Mouse (Mus musculus): ENCODE results near the gene Hexa. TPM values are rescaled to one million over a fixed set of nuclear protein-coding genes. Genes with fewer than 3 reads are reported as not detected.

The Hexa gene
- 10 to 100 TPM; 49.6 to 54.9 TPM for total RNA-seq (2021)
- long read RNA-seq, experiment 1, transcript Hexa-201 (14 exons, 1,996 nt) = major isoform, 48 of 55 reads
- long read RNA-seq, experiment 1, partial matches to known transcripts = 3 of 55 reads
- long read RNA-seq, experiment 1, other reads (novel, unspliced or antisense) = 4 of 55 reads
- long read RNA-seq, experiment 2, transcript Hexa-201 (14 exons, 1,996 nt) = major isoform, 36 of 42 reads
- long read RNA-seq, experiment 2, partial matches to known transcripts = 5 of 42 reads
- long read RNA-seq, experiment 2, other reads (novel, unspliced or antisense) = 1 of 42 reads

DNA sequence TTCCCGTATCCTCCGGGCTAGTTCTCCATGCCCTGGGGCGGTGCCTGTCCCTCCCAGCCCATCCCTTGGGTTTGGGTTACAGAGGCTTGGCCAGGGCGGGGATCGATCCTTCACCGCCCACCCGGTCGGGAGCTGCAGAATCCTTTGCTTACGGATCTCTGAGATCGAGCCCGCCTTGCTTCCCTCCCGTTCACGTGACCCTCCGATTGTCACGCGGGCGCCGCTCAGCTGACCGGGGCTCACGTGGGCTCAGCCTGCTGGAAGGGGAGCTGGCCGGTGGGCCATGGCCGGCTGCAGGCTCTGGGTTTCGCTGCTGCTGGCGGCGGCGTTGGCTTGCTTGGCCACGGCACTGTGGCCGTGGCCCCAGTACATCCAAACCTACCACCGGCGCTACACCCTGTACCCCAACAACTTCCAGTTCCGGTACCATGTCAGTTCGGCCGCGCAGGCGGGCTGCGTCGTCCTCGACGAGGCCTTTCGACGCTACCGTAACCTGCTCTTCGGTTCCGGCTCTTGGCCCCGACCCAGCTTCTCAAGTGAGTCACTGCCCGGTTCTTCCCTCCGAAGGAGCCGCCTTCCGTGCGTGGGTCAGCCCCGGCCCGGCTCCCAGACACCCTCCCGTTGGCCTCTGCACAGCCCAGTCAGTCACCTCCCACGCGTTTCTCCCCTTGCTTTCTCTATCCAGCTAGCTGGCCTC, at the start of gene Hexa, which contains the start of gene Tmem202:
Hexa (plus strand) TSS at position 100 of the 697 bp plus-strand sequence.
Tmem202 (minus strand) TSS at position 407 of the 697 bp plus-strand sequence.
- DNase-seq = peak; percentile 86 to 89

DNA sequence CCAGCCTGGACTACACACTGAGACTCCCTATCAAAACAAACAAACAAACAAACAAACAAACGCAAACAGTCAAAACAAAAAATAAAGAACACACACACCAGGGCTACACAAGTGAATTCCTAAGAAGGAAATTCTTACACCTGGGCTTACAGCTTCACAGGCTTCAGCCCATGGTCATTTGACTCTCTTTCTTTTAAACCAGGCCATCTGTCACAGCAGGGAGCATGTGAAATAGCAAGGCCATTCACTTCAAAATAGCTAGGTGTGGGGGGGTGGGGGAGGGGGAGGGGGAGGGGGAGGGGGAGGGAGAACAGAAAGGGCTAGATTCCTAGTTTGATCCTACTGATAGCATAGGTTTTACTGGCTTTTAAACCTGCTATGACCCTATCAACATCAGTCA, 31.2 kb upstream of the Hexa start:
- DNase-seq = no peak

DNA sequence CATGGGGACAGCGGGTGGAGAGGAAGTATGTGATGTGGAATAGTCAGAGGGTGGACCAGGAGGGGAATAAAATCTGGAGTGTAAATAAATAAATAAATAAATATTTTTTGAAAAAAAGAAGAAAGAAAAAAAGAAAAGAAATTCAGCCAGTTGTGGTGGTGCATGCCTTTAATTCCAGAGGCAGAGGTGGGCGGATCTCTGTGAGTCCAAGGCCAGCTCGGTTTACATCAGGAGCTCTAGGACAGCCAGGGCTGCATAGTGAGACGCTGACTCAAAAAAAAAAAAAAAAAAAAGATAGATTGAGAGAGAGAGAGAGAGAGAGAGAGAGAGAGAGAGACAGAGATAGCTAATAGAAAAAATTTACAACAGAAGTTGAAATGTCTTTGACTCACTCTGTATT, 27.0 kb upstream of the Hexa start:
- DNase-seq = no peak

DNA sequence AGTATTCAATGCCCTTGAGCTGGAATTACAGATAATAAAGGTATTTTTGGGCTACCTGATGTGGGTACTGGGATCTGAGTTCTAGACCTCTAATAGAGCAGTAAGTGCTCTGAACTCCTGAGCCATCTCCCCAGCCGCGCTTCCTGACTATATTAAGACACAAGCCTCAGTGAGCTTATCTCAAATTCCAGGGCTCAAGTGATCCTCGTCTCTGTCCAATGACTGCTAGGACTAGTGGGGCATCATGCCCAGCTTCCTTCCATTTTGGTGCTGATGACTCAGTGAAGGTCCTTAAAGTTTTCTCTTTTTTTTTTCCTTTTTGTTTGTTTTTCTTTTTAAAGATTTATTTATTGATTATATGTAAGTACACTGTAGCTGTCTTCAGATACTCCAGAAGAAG, 24.3 kb upstream of the Hexa start:
- DNase-seq = peak in 1 of 2 experiments; percentile 50

DNA sequence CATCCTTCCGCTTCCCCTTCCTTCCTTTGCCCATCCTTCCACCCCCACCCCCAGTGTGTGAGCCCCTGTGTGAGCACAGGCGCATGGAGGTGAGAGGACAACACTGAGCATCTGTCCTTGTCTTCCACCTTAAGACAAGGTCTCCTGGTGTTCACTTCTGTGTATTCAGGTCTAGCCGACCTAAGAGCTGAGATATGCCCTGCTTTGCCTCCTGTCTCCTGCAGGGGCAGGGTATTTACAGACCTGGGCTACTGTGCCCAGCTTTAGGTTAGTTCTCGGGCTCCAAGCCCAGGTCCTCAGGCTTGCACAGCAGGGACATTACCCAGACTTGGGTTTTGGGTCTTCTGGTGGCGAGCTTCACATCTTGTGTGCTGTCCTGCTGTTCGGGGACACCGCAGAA, 22.2 kb upstream of the Hexa start:
- DNase-seq = peak in 1 of 2 experiments; percentile 6

DNA sequence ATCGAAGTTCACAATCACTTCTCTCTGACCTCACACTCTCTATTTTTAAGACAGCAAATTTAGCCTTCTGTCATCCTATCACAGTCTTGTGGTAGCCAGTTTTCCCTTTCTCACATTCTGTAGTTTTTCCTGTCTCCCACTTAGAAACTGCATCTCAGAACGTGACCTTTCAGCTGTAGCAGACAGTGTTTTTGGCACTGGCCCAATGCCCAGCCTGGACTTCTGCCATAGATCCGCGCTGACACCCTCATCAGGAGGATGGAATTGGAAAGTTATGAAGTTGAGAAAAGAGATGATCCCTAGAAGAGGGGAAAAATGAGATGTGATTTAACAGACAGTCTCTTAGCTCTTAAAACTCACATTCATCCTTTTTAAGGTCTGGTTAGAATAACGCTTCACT, 20.4 kb upstream of the Hexa start:
- peak; percentile 33 to 57 for DNase-seq

DNA sequence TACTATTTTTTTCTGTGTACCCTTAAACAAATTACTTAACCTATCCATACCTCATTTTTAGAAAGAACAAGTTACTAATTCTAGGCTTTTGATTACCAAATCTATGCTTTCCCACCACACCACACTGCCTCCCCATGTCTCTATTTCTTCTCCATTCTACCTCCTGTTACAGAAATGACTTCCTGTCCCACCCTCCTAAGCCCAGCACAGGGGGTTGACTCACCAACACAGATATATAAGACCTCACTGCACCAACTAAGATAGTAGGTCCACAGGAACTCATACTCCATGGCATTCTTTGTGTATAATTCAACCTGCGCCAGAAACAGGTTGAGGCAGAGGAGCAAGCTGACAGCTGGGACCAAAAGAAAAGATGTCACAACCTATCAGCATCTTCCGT, 19.9 kb upstream of the Hexa start:
- no peak for DNase-seq

DNA sequence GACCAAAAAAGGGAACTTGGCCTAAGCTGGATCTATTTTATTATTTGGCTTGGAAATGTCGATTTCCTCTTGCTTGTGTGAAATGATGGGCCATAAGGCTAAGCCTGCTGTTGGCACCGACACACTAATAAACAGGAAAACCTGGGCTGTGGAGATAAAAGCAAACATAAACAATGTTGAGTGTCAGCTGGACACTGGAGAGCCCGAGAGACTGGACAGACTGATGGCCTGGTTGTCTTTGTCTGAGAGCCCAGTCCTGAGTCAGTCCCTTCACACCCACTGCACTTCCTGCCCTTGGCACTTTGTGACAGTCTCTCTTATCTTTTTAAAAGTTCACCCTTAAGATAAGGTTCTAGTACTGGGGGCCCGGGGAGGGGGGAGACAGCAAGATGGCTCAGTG, 16.4 kb upstream of the Hexa start:
- DNase-seq = peak in 1 of 2 experiments; percentile 52

DNA sequence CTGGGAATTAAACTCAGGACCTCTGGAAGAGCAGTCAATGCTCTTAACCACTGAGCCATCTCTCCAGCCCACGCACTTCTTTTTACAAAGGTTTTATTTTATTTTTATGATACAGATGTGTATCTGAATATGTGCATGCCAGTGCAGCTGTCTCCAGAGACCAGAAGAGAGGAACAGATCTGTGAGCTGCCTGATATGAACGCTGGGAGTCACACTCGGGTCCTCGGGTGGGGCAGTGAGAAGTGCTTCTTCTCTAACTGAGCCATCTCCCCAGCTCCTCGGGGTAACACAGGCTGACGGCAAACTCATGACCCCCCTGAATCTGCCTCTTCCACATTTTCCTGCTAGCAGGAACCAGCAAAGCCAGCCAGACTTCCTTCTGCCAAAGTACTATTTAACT, 12.6 kb upstream of the Hexa start:
- DNase-seq = no peak

DNA sequence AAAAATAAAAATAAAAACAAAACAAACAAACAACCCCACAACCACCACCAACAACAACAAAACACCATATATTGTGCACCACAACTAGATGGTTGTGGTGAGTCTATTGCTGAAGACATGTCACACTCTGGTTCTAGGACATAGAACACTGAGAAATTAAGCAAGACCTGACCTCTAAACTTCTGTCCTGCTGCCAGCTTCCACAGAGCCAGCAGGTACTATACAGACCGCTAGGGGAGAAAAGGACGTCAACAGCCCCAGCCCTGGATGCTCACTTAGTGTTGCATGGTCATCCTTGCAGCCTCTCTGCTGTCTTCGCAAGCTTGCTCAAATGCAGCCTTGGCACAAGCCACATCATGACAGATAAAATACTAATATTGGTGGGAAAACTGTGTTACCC, 11.8 kb upstream of the Hexa start:
- DNase-seq = no peak

DNA sequence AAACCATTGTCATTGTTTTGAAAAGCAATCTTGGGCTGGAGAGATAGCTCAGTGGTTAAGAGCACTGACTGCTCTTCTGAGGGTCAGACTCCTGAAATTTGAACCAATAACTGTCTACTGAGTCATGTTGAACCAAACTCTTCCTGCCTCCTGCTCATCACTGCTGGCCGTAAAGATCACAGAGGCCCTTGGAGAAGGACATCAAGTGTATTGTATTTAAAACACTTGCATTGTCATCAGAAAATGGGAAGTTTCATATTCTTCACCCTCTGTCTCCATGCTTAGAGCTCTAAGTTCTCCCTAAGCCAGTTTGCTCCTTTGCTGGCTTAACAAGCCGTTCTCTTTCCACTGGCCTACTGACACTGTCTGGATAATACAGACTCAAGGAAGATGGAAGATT, 11.1 kb upstream of the Hexa start:
- DNase-seq = no peak

DNA sequence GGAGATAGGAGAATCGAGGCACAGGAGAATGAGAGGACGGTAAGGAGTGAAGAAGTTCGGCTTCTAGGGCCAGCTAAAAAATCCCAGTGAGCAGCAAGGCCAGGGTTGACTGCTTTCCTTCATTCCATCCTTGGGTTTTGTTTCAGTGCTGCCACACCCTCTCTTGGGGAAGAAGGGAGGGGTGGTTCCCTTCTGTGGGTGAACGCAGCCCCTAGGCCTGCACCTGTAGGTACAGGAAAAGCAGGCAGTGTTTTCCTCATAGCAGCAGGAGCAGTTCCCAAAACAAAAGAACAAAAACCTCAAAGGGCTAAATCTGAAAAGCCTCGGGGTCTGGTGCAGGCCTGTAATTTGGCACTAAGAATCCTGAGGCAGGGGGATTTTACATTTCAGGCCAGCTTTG, 7.7 kb upstream of the Hexa start:
- DNase-seq = no peak

DNA sequence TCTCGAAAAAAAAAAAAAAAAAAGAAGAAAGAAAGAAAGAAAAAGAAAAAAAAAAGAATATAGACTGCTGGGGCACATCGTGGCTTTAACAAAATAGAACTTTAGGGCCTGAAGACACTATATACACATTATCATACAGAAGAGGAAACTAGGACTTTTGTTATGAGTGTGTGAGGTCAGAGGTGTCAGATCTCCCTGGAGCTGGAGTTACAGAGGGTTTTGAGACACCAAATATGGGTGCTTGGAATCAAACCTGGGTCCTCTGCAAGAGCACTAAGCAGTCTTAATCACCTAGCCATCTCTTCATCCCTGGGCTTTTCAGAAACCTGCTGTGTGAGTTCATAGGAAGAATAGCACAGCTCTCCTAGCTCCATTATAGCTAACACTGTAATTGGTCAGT, 5.9 kb upstream of the Hexa start:
- no peak for DNase-seq

DNA sequence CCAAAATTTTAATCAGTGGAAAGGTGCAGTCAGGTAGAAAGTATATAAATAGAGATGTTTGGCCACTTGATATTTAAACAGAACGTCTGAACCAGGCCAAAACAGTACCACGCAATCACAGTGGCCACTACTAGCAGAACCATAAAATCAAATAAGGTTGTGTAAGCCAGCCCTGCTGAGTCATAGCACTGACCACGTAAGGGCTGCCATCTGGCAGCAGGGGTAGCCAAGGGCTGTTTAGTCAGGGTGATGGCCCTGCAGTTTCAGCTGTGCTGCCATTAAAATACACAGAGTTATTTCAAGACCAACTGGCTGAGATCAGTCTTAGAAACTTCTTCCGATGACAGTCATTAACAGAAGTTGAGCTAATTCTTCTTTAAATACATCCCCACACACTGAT, 5.5 kb upstream of the Hexa start:
- DNase-seq = peak; percentile 63 to 78

DNA sequence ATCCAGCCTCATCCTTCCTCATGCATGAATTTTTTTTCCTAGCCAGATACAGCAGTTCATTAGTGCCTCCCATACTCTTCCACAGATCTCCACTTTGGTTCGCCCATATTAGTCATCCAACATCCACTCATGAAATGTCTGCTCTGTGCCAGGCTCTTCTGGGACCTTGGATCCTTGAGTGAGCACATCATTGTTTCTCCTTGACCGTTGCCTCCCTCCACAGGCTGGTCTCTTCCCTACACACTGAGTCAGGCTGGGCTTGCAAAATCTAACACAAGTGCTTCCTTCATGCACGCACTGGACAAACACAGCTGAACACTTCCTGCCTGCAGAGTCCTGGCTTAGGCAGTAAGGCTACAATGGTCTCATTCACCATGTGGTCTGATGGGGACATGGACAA, 1.7 kb upstream of the Hexa start:
- peak; percentile 55 to 72 for DNase-seq

DNA sequence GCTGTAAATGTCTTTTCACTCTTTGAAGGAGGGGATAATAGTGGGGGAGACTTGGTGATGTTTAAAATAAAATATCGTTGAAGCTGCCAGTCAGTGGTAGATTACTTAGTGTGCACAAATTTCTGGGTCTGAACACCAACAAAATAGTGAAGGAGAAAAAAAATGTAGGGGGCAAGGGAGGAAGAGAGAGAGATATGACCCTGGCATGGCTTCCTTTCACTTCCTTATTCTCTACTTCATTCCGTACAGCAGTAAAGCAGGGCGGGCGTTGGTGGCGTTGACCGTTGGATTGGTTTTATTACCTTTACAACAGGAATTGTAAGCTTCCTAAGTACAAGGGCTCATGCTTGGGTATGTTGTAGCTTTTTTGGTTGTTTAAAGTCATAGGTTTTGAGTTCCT, 2.3 kb downstream of the Hexa start:
- DNase-seq = peak in 1 of 2 experiments; percentile 26

DNA sequence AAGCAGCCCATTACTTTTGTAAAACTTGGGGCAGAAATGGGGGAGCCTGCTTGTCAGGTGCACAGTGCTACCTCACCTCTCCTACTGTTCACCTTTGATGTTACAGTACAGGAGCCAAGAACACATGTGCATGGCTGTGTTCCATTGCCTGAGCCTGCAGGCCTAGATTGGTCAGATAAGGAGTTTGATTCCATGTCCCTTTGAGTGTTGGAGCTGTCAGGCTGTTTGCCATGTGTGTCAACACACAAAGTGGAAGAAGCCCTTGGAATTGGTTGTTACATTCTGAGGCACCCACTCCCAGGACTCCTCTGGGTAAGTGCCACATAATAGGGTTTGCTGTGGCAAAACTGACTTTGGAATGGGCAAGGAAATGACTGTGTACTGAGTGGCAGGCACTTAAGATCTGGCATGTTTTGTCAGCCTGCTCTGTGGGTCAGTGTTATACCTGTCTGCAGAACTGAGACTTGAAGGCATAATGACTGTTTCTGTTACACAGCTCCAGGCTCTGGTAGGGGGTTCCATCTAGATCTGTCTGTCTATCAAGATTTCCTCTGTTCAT, 3.5 kb downstream of the Hexa start:
- DNase-seq = no peak

DNA sequence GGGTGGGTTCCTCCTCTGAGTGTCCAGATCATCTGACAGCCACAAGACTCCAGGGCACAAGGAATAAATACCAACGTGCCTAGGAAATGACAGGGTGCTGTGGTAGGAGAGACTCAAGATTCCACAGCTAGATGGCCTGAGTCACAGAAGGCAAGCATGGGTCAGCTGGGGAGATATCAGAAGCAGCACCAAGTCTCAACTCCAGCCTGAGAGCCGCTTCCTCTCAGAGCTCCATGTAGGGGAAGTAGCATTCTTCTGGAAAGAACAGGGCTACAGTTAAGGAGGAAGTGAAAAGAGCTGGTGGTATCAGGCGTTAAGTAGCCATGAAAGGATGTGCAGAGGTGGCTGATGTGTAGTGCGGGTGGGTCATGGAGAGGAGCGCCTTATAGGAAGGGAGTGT, 5.4 kb downstream of the Hexa start:
- peak in 1 of 2 experiments; percentile 39 for DNase-seq

DNA sequence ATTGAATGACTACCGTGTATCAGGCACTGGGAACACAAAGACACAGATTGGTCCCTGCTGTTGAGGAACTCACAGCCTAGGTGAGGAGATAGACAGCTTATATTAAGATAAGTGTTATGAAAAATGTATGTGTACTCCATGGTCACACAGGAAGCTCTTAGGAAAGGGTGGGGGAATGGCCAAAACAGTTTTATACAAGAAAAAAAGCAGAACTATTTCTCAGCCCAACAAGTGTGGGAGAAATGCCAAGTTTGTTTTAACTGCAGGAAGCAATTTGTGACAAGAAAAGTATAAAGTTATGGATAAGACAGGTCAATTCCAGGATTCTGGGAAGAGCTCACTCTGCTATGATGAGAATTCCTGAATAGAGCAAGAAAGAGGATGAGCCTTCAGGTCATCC, 8.5 kb downstream of the Hexa start:
- no peak for DNase-seq

DNA sequence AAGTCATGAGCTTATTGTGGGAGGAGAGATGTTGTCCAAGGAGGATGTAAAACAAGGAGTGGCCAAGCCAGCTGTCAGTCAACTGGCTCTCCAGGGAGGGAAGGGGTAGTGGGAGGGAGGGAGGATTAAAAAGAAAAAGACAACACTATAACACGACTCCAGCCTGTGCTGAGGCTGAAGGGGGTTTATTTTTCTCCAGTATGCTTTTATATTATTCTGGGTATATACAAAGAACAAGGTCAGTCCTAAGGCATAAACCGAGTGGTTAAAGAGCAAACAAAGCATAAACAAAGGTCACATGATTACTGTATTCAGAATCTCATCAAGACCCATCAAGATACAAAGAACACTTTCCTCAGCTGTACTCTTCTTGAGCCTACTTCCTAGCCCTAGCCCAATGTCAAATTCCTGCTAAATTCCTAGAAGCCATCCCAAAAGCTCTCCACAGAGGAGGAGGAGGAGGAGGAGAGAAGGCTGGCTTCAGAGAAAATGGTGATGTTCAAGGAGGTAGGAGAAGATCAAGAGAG, 9.7 kb downstream of the Hexa start:
- DNase-seq = peak in 1 of 2 experiments; percentile 11

DNA sequence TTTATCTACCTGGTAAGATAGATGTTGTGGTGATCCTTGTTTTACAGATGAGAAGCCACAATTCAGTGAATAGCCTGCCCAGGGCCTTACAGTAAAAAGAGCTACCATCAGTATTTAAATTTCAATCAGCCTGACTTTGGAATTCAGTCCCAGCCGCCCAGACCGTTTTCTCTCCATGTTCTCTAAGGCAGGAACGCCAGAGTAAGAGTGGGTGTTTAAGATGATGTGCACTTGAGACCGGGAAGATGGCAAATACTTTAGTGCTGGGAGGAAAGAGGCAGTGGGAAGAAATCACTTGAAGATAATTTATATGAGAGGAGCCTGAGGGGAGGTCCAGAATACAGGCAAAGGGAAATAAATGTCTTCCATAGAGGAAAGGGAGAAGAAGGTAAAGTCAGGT, 10.7 kb downstream of the Hexa start:
- DNase-seq = no peak

DNA sequence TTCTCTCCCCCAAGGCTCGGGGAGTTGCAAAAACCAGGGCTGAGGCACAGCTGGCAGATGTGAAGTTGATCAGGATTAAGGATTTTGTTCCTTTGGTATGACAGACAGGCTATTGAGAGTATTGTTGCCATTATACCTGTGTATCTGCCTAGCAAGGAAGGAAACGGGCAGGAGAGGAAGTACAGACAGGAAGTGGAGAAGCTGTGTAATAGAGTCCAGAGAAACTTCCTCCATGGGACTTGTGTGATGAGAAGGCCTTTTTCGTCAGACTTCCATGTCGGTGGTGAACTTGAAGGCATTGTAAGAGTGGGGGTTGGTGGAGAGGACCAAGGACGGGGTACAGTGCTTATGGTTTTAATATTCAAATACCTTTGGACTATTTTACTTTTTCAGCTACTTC, 11.7 kb downstream of the Hexa start:
- DNase-seq = peak in 1 of 2 experiments; percentile 17

DNA sequence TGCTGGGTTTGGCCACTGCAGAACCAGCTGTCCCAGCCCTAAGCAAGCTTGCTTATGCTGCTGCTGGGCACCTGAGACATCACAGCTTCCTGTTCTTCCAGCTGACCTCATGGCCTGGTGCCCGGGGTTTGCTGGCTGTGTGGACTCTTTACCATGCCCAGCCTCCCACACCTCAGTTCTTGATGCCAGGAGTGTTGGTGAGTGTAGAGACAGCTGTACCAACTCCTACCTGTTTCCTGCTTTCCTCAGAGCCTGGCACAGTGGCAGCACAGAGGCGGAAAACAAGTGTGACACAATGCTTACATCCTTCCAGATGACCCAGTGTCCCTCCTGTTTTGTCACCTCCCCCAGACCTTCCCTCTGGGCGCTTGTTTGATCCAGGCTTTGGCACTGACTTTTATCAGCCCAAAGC, 12.3 kb downstream of the Hexa start:
- peak; percentile 48 to 51 for DNase-seq

All from heart, adult 18-20 months (tissue).